Mouse (Mus musculus) testis, adult 2 months (tissue): ENCODE results near the gene Gm20388. TPM values are rescaled to one million over a fixed set of nuclear protein-coding genes. Genes with fewer than 3 reads are reported as not detected.
A peak's percentile ranks its signal among the peaks of the same experiment; 100 is the strongest.

Source experiments
- H3K27ac ChIP-seq: fragments of 200-500 bp; 2 replicates; pipeline ENCODE4 v1.5.1; 2012; ENCODE audit warnings: low read depth, low read length; ENCODE audit not compliant: control insufficient read depth, insufficient read depth
- H3K27me3 ChIP-seq: fragments of 200-500 bp; 2 replicates; pipeline ENCODE4 v1.6.1; 2012; ENCODE audit warnings: mild to moderate bottlenecking, low read length, moderate library complexity; ENCODE audit not compliant: control insufficient read depth, insufficient read depth
- H3K36me3 ChIP-seq: fragments of 200-500 bp; 2 replicates; pipeline ENCODE4 v1.6.1; 2012; ENCODE audit warnings: mild to moderate bottlenecking, low read length; ENCODE audit not compliant: control insufficient read depth, insufficient read depth
- H3K4me1 ChIP-seq: fragments of 200-500 bp; 2 replicates; pipeline ENCODE4 v1.6.1; 2012; ENCODE audit warnings: low read length; ENCODE audit not compliant: control insufficient read depth, insufficient read depth
- H3K4me3 ChIP-seq: fragments of 200-500 bp; 2 replicates; pipeline ENCODE4 v1.5.1; 2012; ENCODE audit warnings: low read depth, mild to moderate bottlenecking, low read length, moderate library complexity, mixed read lengths; ENCODE audit not compliant: control insufficient read depth
- CTCF ChIP-seq: fragments of 200-500 bp; IDR thresholded peaks from 2 replicates; pipeline ENCODE4 v1.5.1; 2012; ENCODE audit warnings: low read depth, mild to moderate bottlenecking, inconsistent platforms, low read length, moderate library complexity; ENCODE audit not compliant: control insufficient read depth, insufficient read depth, insufficient replicate concordance
- POLR2A ChIP-seq: fragments of 200-500 bp; IDR thresholded peaks from 2 replicates; pipeline ENCODE4 v1.6.1; 2012; ENCODE audit warnings: low read depth, mild to moderate bottlenecking, inconsistent platforms, low read length, moderate library complexity; ENCODE audit not compliant: control insufficient read depth
- polyA plus RNA-seq: library from polyadenylated mRNA; depleted of rRNA; stranded (reverse); fragments of >200 nt; gene quantifications from 2 replicates; pipeline ENCODE4 v1.2.3, GENCODE M21; 2012

The Gm20388 gene
- polyA plus RNA-seq, 1 experiment: 5.6 TPM

- no peaks in the 10 kb centered on the region; the same call in none of the 2 replicates for H3K36me3 ChIP-seq
- H3K4me1 ChIP-seq: peaks cover 11% of the 10 kb centered on the region
These were observed 757.8 kb downstream of the Gm20388 start, which contains the start of gene Emc8 for GRCm38 (mm10) chr8:120668374-120668905. Gene Emc8 (minus strand): TSS chr8:120668573.

GRCm38 (mm10) chr8:120671775-120672174 is 761.1 kb downstream of the Gm20388 start:
- Histone ChIP-seq H3K27ac (no peak overlapping the region), H3K4me3 (no peak overlapping the region), H3K36me3 (peaks cover 1% of the 10 kb centered on the region), H3K4me1 (peaks cover 5% of the 10 kb centered on the region), H3K27me3 (no peaks in the 10 kb centered on the region)
- TF ChIP-seq CTCF (no peak), POLR2A (no peak)

More at GRCm38 (mm10) chr8:120668374-120668905, 757.8 kb downstream of the Gm20388 start, which contains the start of gene Emc8:
- Histone ChIP-seq H3K27ac (peak within 1 kb of the TSS; percentile 85), H3K4me3 (peak within 1 kb of the TSS; percentile 90), H3K27me3 (no peaks in the 10 kb centered on the region)
- TF ChIP-seq POLR2A (no peak), CTCF (no peak)

GRCm38 (mm10) chr8:120672626-120673229 is 762.1 kb downstream of the Gm20388 start:
- no peak for TF ChIP-seq POLR2A
- no peak for TF ChIP-seq CTCF
- Histone ChIP-seq H3K4me1 (0 out of 2 replicates have a peak, but pooled peaks cover 2% of the 10 kb centered on the region), H3K27me3 (no peaks in the 10 kb centered on the region), H3K27ac (no peak overlapping the region), H3K36me3 (peaks cover 1% of the 10 kb centered on the region), H3K4me3 (no peak overlapping the region)

GRCm38 (mm10) chr8:120673298-120673697 is 762.7 kb downstream of the Gm20388 start:
- H3K4me3 ChIP-seq: no peak overlapping the region
- no peaks in the 10 kb centered on the region for H3K27me3 ChIP-seq
- H3K36me3 ChIP-seq: peaks cover 1% of the 10 kb centered on the region
- H3K4me1 ChIP-seq: 0 out of 2 replicates have a peak, but pooled peaks cover 2% of the 10 kb centered on the region
- no peak for TF ChIP-seq POLR2A
- no peak for TF ChIP-seq CTCF
- no peak overlapping the region for H3K27ac ChIP-seq

GRCm38 (mm10) chr8:120675718-120676117 is 765.1 kb downstream of the Gm20388 start:
- Histone ChIP-seq H3K36me3 (peaks cover 1% of the 10 kb centered on the region), H3K27me3 (no peaks in the 10 kb centered on the region), H3K27ac (no peak overlapping the region), H3K4me1 (no peaks in the 10 kb centered on the region), H3K4me3 (no peak overlapping the region)
- TF ChIP-seq POLR2A (no peak), CTCF (0 out of 2 replicates have a peak, but pooled peaks have one; percentile 4)

GRCm38 (mm10) chr8:120678447-120678846 is 767.8 kb downstream of the Gm20388 start:
- Histone ChIP-seq H3K36me3 (0 out of 2 replicates have a peak, but pooled peaks cover 1% of the 10 kb centered on the region), H3K4me1 (no peaks in the 10 kb centered on the region), H3K27me3 (no peaks in the 10 kb centered on the region), H3K4me3 (no peak overlapping the region), H3K27ac (no peak overlapping the region)
- TF ChIP-seq POLR2A: no peak
- peak; percentile 90 for TF ChIP-seq CTCF

- Histone ChIP-seq H3K27me3 (no peaks in the 10 kb centered on the region), H3K36me3 (no peaks in the 10 kb centered on the region), H3K4me1 (no peaks in the 10 kb centered on the region), H3K4me3 (no peak overlapping the region), H3K27ac (no peak overlapping the region)
- TF ChIP-seq CTCF (no peak), POLR2A (no peak)
These were observed 769.2 kb downstream of the Gm20388 start for GRCm38 (mm10) chr8:120679629-120680387.
